31 mouse cellular contexts compared by ENCODE assay signal in the genomic region with DNA sequence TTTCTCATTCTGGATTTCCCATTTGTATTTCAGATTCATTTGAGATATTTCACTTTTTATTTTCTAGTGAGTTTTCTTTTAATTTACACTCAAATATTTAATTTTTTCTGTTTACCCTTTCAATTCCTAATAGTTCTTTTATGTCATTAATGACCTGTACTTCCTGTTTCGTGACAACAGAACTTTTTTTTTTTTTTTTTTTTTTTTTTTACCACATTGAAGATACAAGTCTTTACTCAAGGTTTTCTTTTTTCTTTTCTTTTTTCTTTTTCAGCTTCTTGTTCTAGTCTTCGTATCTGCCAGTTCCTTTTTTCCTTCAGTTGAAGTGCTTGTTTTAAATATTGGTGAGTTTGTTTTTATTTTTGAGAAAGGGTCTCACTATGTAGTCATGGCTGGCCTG. TPM values are rescaled to one million over a fixed set of nuclear protein-coding genes. Genes with fewer than 3 reads are reported as not detected.
"Had no signal": no experiment of that assay in that cellular context is flagged by ENCODE, and none has a peak within 500 bp of the region (broad histone marks: within the 10 kb centered on the region; RNA-seq: fewer than 3 reads in every experiment).

No protein-coding gene starts in this region.

- H3K36me3 ChIP-seq: heart, embryonic 10.5 days; heart, embryonic 12.5 days; heart, embryonic 13.5 days; heart, embryonic 15.5 days; hindbrain, embryonic 10.5 days; hindbrain, embryonic 12.5 days; hindbrain, embryonic 13.5 days; hindbrain, embryonic 15.5 days; intestine, embryonic 15.5 days; kidney, embryonic 15.5 days had no signal

- H3K9ac ChIP-seq: heart, embryonic 12.5 days; heart, embryonic 13.5 days; heart, embryonic 15.5 days; hindbrain, embryonic 12.5 days; hindbrain, embryonic 13.5 days; hindbrain, embryonic 14.5 days; hindbrain, embryonic 15.5 days; intestine, embryonic 15.5 days; kidney, embryonic 15.5 days had no signal

- H3K9me3 ChIP-seq: heart, embryonic 10.5 days; heart, embryonic 12.5 days; heart, embryonic 13.5 days; heart, embryonic 15.5 days; hindbrain, embryonic 10.5 days; hindbrain, embryonic 12.5 days; hindbrain, embryonic 13.5 days; hindbrain, embryonic 15.5 days; intestine, embryonic 15.5 days; kidney, embryonic 15.5 days had no signal

- H3K4me1 ChIP-seq: heart, embryonic 10.5 days; heart, embryonic 12.5 days; heart, embryonic 13.5 days; heart, embryonic 15.5 days; hindbrain, embryonic 10.5 days; hindbrain, embryonic 12.5 days; hindbrain, embryonic 13.5 days; hindbrain, embryonic 15.5 days; intestine, embryonic 15.5 days had no signal

- H3K27me3 ChIP-seq: heart, embryonic 12.5 days; heart, embryonic 13.5 days; heart, embryonic 15.5 days; hindbrain, embryonic 12.5 days; hindbrain, embryonic 13.5 days; hindbrain, embryonic 15.5 days; intestine, embryonic 15.5 days; kidney, embryonic 15.5 days had no signal

- H3K4me2 ChIP-seq: heart, embryonic 11.5 days; heart, embryonic 12.5 days; heart, embryonic 13.5 days; heart, embryonic 15.5 days; hindbrain, embryonic 12.5 days; hindbrain, embryonic 13.5 days; hindbrain, embryonic 14.5 days; hindbrain, embryonic 15.5 days; intestine, embryonic 15.5 days; kidney, embryonic 15.5 days had no signal

- DNase-seq: heart, postnatal 10 days; heart, postnatal 36 days; heart, postnatal 4 days; kidney, adult 11 months; kidney, adult 18-20 months; kidney, adult 2 months; kidney, adult 8-10 months; kidney, adult 9 months; kidney, postnatal 10 days; kidney, postnatal 25 days; kidney, postnatal 4 days; layer of hippocampus, adult 9-11 months; layer of hippocampus, postnatal 36 days had no signal

- H3K4me3 ChIP-seq: heart, embryonic 10.5 days; heart, embryonic 12.5 days; heart, embryonic 13.5 days; heart, embryonic 15.5 days; hindbrain, embryonic 10.5 days; hindbrain, embryonic 12.5 days; hindbrain, embryonic 13.5 days; hindbrain, embryonic 15.5 days; intestine, embryonic 15.5 days; kidney, embryonic 15.5 days; layer of hippocampus, adult 2 months; left cerebral cortex, adult 2 months had no signal

- H3K27ac ChIP-seq: heart, embryonic 10.5 days; heart, embryonic 13.5 days; heart, embryonic 15.5 days; hindbrain, embryonic 10.5 days; hindbrain, embryonic 12.5 days; hindbrain, embryonic 13.5 days; hindbrain, embryonic 14.5 days; hindbrain, embryonic 15.5 days; hindbrain, postnatal 0 days; intestine, embryonic 15.5 days; kidney, embryonic 15.5 days; kidney, postnatal 0 days; layer of hippocampus, adult 2 months; left cerebral cortex, adult 2 months had no signal

RNA-seq across cellular contexts. Expression of gene Kif27, which starts 53.7 kb away (rescaled TPM):
- total RNA-seq: hematopoietic stem cell, adult 5-6 weeks had no signal
- polyA plus RNA-seq: inflammation-experienced regulatory T-cells, adult 6 months had no signal
